Mouse (Mus musculus): Measurements from ENCODE around the gene Exog. TPM values are rescaled to one million over a fixed set of nuclear protein-coding genes. Genes with fewer than 3 reads are reported as not detected.
A peak's percentile ranks its signal among the peaks of the same experiment; 100 is the strongest.

Gene Exog
- polyA plus RNA-seq, 1 experiment, result 7.3 TPM

GRCm38 (mm10) chr9:119497546-119498246, 53.0 kb downstream of the Exog start:
- H3ac ChIP-seq (ENCODE audit: control insufficient read depth, insufficient read length, low read depth), result no peak overlapping the region

DNA sequence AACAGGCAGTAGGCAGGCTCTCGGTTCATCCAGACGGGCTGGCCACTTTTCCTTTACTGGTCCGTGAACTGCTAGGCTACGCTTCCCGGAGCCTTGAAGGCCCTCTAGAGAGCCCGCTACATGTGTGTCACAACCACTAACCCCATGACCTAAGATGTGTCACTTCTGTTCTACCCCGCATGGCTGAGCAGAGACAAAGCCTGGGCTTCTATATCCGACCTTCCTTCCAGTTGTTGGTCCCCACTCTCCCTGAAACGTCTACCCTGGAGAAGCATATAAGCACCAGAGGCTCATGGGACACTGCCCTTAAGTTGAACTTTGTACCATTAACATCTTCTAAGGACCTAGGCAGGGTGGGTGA, 53.5 kb downstream of the Exog start:
- Histone ChIP-seq H3K4me3 (ENCODE audit: insufficient read depth, poor library complexity, severe bottlenecking) (no peak overlapping the region), H3ac (ENCODE audit: control insufficient read depth, insufficient read length, low read depth) (no peak overlapping the region), H3K79me2 (ENCODE audit: control insufficient read depth, insufficient read depth) (no peaks in the 10 kb centered on the region), H3K79me3 (ENCODE audit: low read depth) (no peaks in the 10 kb centered on the region), H3K27me3 (ENCODE audit: control insufficient read depth, insufficient read depth, insufficient read length) (no peaks in the 10 kb centered on the region), H3K36me3 (ENCODE audit: control insufficient read depth, insufficient read depth) (no peaks in the 10 kb centered on the region)
- TF ChIP-seq USF1 (IDR thresholded peaks at IDR 0.05; ENCODE audit: low read depth) (no peak), CEBPB (IDR thresholded peaks at IDR 0.05; ENCODE audit: low read depth) (no peak), MYOG (IDR thresholded peaks at IDR 0.05; ENCODE audit: control insufficient read depth, extremely low read depth, insufficient read length) (no peak), MYOD1 (IDR thresholded peaks at IDR 0.05; ENCODE audit: control insufficient read depth, insufficient read length, low read depth) (no peak), CTCF (IDR thresholded peaks at IDR 0.05; ENCODE audit: control insufficient read depth, insufficient read depth, insufficient read length) (no peak), FOSL1 (IDR thresholded peaks at IDR 0.05; ENCODE audit: insufficient read depth, low read length, poor library complexity, severe bottlenecking) (no peak), MAX (IDR thresholded peaks at IDR 0.05) (no peak)

More at GRCm38 (mm10) chr9:119497546-119498246, 53.0 kb downstream of the Exog start:
- H3K27me3 ChIP-seq (ENCODE audit: control insufficient read depth, insufficient read depth, insufficient read length), result no peaks in the 10 kb centered on the region
- no peaks in the 10 kb centered on the region for H3K79me3 ChIP-seq (ENCODE audit: low read depth)
- no peak for TF ChIP-seq CTCF (IDR thresholded peaks at IDR 0.05; ENCODE audit: control insufficient read depth, insufficient read depth, insufficient read length)
- TF ChIP-seq MYOG (IDR thresholded peaks at IDR 0.05; ENCODE audit: control insufficient read depth, extremely low read depth, insufficient read length), result no peak
- TF ChIP-seq FOSL1 (IDR thresholded peaks at IDR 0.05; ENCODE audit: insufficient read depth, low read length, poor library complexity, severe bottlenecking), result no peak
- no peak for TF ChIP-seq MYOD1 (IDR thresholded peaks at IDR 0.05; ENCODE audit: control insufficient read depth, insufficient read length, low read depth)
- no peak for TF ChIP-seq MAX (IDR thresholded peaks at IDR 0.05)
- no peak for TF ChIP-seq USF1 (IDR thresholded peaks at IDR 0.05; ENCODE audit: low read depth)
- no peak for TF ChIP-seq CEBPB (IDR thresholded peaks at IDR 0.05; ENCODE audit: low read depth)
- H3K4me3 ChIP-seq (ENCODE audit: insufficient read depth, poor library complexity, severe bottlenecking), result no peak overlapping the region
- H3K36me3 ChIP-seq (ENCODE audit: control insufficient read depth, insufficient read depth), result no peaks in the 10 kb centered on the region
- no peaks in the 10 kb centered on the region for H3K79me2 ChIP-seq (ENCODE audit: control insufficient read depth, insufficient read depth)

DNA sequence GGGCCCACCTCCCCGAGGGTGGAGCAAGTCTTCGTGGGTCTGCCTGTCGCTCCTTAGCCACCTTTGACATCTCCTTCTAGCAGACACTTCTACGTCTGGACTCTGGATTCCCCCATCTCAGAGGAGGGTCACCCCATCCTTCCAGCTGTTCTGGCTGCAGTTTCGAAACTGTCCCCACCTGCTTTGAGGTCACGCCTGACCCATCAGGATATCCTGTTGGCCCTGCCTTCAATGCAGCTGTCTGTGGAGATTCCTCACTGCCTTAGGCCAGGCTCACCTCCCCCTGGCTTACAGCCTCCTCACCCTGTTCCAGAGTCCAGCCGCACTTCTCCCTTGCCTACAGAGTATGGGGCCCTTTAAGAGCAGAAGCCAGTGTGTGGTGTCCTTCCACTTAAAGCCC, 54.1 kb downstream of the Exog start:
- Histone ChIP-seq H3K79me2 (ENCODE audit: control insufficient read depth, insufficient read depth) (no peaks in the 10 kb centered on the region), H3ac (ENCODE audit: control insufficient read depth, insufficient read length, low read depth) (no peak overlapping the region), H3K4me3 (ENCODE audit: insufficient read depth, poor library complexity, severe bottlenecking) (no peak overlapping the region), H3K36me3 (ENCODE audit: control insufficient read depth, insufficient read depth) (no peaks in the 10 kb centered on the region), H3K79me3 (ENCODE audit: low read depth) (no peaks in the 10 kb centered on the region), H3K27me3 (ENCODE audit: control insufficient read depth, insufficient read depth, insufficient read length) (no peaks in the 10 kb centered on the region)
- TF ChIP-seq MAX (IDR thresholded peaks at IDR 0.05) (no peak), CEBPB (IDR thresholded peaks at IDR 0.05; ENCODE audit: low read depth) (no peak), MYOD1 (IDR thresholded peaks at IDR 0.05; ENCODE audit: control insufficient read depth, insufficient read length, low read depth) (peak; percentile 45)

DNA sequence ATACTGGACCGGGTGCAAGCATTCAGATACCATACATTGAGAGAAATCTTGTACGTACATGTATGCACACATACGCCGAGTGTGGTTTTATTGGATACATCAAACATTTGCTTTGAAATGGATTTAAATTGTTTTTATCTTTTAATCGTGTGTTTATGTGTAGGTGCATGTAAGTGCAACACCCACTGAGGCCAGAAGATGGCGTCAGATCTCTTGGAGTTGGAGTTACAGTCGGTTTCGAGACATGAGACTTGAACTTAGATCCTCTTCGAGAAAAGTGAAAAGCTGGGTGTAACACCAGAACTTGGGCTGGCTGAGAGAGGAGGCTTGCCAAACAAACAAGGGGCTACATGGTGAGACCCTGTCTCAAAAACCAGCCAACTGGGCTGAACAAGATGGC, 58.9 kb downstream of the Exog start:
- no peaks in the 10 kb centered on the region for H3K79me3 ChIP-seq (ENCODE audit: low read depth)
- TF ChIP-seq MYOG (IDR thresholded peaks at IDR 0.05; ENCODE audit: control insufficient read depth, extremely low read depth, insufficient read length), result no peak
- no peak for TF ChIP-seq FOSL1 (IDR thresholded peaks at IDR 0.05; ENCODE audit: insufficient read depth, low read length, poor library complexity, severe bottlenecking)
- TF ChIP-seq CTCF (IDR thresholded peaks at IDR 0.05; ENCODE audit: control insufficient read depth, insufficient read depth, insufficient read length), result no peak
- H3ac ChIP-seq (ENCODE audit: control insufficient read depth, insufficient read length, low read depth), result no peak overlapping the region
- no peaks in the 10 kb centered on the region for H3K27me3 ChIP-seq (ENCODE audit: control insufficient read depth, insufficient read depth, insufficient read length)
- no peak overlapping the region for H3K4me3 ChIP-seq (ENCODE audit: insufficient read depth, poor library complexity, severe bottlenecking)
- H3K79me2 ChIP-seq (ENCODE audit: control insufficient read depth, insufficient read depth), result no peaks in the 10 kb centered on the region
- no peaks in the 10 kb centered on the region for H3K36me3 ChIP-seq (ENCODE audit: control insufficient read depth, insufficient read depth)

DNA sequence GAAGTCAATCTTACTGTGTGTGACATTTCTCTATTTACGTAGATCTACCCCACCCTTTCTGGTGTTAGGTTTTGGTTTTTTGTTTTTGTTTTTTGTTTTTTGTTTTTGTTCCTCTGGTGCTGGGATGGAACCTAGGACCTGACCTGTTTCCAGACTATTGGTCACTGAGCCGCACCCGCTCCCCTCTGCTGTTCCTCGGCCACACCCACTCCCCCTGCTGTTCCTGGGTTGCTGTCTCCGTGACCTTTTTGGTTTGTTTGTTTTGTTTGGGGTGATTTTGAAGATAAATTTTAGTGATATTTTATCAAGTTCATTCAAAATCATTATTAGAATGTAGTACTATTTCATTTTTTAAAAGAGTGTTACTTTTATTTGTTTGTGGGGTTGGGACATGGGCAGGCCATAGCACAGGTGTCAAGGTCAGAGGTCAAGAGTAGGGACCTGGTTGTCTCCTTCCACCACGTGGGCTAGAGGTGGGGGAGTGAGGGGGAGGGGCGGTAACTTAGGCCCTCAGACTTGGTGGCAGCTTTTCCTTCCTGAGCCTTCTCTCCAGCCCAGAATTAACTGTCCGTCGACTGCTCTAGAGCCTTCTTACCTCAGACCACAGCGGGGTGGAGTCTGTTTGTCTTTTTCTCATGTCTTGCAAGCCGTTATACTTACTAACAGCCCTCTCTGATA, 60.4 kb downstream of the Exog start:
- no peak overlapping the region for H3K4me3 ChIP-seq (ENCODE audit: insufficient read depth, poor library complexity, severe bottlenecking)
- no peaks in the 10 kb centered on the region for H3K79me3 ChIP-seq (ENCODE audit: low read depth)
- no peaks in the 10 kb centered on the region for H3K27me3 ChIP-seq (ENCODE audit: control insufficient read depth, insufficient read depth, insufficient read length)

More for the DNA sequence above, 60.4 kb downstream of the Exog start:
- Histone ChIP-seq H3K79me2 (ENCODE audit: control insufficient read depth, insufficient read depth) (no peaks in the 10 kb centered on the region), H3K36me3 (ENCODE audit: control insufficient read depth, insufficient read depth) (no peaks in the 10 kb centered on the region), H3ac (ENCODE audit: control insufficient read depth, insufficient read length, low read depth) (no peak overlapping the region)
- TF ChIP-seq MYOD1 (IDR thresholded peaks at IDR 0.05; ENCODE audit: control insufficient read depth, insufficient read length, low read depth), result no peak
- TF ChIP-seq CTCF (IDR thresholded peaks at IDR 0.05; ENCODE audit: control insufficient read depth, insufficient read depth, insufficient read length), result no peak
- no peak for TF ChIP-seq MYOG (IDR thresholded peaks at IDR 0.05; ENCODE audit: control insufficient read depth, extremely low read depth, insufficient read length)
- TF ChIP-seq CEBPB (IDR thresholded peaks at IDR 0.05; ENCODE audit: low read depth), result no peak
- no peak for TF ChIP-seq USF1 (IDR thresholded peaks at IDR 0.05; ENCODE audit: low read depth)
- no peak for TF ChIP-seq MAX (IDR thresholded peaks at IDR 0.05)
- no peak for TF ChIP-seq FOSL1 (IDR thresholded peaks at IDR 0.05; ENCODE audit: insufficient read depth, low read length, poor library complexity, severe bottlenecking)
